Mouse (Mus musculus) CD4-positive, CD25-positive, alpha-beta regulatory T cell, adult 2 months (primary cell): ENCODE measurements around the gene Mis18a.

Source experiments
- DNase-seq: peaks from one replicate; pipeline ENCODE4 v3.0.0-alpha.2; 2012; ENCODE audit warnings: low read depth, low spot score

The Mis18a gene

DNA sequence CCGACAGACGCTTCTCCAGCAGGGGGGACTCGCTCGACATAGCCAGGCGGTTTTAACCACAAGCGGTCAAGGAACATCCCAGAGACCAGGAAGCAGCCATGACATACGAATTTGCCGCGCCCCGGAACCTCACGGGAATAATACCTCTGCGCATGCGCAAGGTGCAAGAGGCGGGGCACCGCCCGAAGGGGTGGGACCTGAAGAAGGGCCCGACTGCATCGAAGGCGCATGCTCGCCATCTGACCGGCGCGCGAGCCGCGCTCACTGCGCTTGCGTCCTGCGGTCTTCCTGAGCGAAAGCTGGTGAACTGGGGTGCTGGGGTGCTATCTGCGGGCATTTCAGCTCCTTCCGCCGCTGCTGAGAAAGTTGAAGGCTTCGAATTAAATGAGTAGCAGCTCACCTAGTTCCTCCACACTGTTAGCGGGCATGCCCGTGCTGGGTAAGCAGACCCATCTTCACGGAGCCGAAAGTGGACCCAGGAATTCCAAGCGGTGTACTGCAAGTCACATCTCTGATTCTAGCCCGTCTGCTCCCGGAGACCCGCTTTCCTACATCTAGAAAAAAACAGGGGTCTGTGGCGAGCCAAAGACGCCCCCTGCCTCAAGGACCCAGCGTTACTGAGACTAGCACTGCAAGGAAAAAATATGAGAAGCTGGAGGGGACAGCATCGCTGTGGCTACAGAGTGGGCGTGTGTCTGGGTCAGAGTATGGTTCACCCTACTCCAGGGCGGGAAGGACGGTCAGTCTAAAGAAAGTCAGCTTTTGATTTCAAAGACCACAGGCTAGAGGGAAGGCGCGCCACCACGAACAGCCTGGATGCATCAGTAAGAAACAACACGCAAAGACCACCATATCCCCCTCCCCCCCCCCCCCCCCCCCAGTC, at the start of gene Mis18a:
TSS of gene Mis18a (minus strand) at position 172 of the 883 bp plus-strand sequence.
- DNase-seq: peak; percentile 97

- DNase-seq: no peak
Observed at GRCm38 (mm10) chr16:90775946-90776520, 48.8 kb upstream of the Mis18a start.

DNA sequence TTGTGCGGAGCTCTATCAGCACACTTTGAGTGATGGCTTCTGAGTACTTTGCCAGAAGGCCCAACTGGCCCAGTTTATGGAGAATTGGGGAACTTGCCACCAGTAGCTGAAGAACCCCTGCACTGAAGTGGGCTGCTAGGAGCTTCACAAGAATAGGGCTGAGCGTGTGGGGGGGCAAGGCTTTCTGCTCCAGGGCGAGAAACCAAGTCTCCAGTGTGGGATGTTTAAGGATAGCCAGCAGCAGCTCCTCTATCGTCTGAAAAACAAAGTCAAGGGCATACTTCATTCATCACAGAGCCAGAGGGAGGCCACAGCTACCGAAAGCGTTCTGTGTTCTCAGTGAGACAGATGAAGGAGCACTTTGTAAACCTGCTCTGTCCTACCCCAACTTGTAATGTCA, 47.4 kb upstream of the Mis18a start:
- no peak for DNase-seq

GRCm38 (mm10) chr16:90774216-90774615, 47.0 kb upstream of the Mis18a start:
- DNase-seq: no peak

- DNase-seq: no peak
Observed at GRCm38 (mm10) chr16:90766919-90767454, 39.8 kb upstream of the Mis18a start.

DNA sequence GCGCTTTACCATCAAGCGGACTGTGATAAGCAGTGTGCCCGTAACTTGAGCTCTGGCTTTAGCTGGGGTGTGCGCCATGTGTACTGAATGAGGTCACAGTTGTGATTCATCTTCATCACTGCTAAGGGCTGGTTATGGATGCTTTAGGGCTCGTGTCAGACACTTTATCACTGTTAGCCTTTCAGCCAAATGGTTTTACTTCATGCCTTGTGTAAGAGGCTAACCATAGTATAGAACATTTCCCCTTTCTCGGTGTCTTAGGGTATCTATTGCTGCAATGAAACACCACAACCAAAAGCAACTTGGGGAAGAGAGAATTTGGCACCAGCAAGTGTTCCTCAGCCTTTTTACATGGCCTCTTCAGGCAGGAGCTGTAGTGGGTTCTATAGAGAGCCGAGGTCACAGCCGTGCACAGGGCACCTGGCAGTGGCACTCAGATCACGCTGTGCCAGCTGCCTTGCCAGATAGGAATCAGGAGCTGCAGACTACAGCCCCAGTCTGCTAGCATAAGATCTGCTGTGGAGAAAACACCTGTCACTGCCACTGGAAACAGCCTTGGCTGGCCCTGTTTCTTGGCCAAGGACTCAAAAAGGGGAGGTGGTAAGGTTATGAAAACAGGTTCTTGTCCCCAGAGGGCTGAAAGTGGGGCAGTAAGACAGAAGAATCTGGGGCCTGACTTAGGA, 38.1 kb upstream of the Mis18a start:
- no peak for DNase-seq

DNA sequence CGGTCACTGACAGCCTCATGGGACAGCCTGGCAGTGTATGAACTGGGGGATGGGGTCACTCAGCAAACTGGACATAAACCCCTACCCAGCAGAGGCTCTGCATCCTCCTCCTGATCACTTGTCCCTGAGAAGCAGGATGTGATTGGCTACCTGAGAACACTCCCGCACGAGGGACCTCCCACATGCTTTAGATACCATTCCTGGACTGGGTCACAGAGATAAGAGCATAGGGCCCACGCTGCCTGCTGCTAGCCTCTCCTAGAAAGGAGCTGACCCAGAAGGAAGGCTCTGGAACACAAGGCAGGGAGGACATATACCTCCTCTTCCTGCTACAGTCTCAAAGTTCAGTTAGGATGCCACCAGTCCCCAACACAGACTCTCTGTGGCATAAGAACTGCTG, 33.3 kb upstream of the Mis18a start:
- no peak for DNase-seq

DNA sequence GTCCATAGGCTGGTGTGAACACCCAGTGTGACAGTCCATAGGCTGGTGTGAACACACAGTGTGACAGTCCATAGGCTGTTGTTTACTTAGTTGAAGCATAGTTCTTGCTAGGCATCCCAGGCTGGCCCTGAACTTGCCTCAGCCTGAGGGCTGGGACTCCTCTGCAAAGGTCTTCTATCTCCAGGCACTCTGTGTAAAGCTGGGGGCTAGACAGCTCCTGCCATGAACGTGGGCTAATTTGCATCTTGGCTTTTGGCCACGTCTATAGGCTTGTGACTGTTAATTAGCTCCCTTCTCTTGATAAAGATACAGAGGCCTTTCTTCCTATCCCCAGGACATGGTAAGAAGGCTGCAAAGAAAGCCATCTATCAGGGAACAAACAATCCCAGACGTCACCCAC, 32.1 kb upstream of the Mis18a start:
- no peak for DNase-seq

- no peak for DNase-seq
Observed at GRCm38 (mm10) chr16:90753386-90753941, 26.3 kb upstream of the Mis18a start.

DNA sequence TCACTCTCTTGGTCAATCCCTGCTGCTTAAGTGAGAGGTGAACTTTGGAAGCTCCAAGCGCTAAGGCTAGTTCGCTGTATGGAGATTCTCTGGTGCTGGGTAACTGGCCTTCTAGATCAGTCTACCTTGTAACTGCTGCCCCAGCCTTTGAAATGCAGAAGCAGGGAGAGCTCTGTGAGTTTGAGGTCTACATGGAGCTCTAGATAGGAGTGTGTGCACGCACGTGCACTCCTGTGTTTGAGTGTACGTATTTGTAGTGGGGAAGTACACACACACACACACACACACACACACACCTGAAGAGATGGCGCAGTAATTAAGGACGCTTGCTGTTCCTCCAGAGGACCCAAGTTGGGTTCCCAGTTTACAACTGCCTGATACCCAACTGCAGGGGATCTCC, 21.0 kb upstream of the Mis18a start:
- no peak for DNase-seq

GRCm38 (mm10) chr16:90747143-90747542, 19.9 kb upstream of the Mis18a start:
- DNase-seq: no peak

DNA sequence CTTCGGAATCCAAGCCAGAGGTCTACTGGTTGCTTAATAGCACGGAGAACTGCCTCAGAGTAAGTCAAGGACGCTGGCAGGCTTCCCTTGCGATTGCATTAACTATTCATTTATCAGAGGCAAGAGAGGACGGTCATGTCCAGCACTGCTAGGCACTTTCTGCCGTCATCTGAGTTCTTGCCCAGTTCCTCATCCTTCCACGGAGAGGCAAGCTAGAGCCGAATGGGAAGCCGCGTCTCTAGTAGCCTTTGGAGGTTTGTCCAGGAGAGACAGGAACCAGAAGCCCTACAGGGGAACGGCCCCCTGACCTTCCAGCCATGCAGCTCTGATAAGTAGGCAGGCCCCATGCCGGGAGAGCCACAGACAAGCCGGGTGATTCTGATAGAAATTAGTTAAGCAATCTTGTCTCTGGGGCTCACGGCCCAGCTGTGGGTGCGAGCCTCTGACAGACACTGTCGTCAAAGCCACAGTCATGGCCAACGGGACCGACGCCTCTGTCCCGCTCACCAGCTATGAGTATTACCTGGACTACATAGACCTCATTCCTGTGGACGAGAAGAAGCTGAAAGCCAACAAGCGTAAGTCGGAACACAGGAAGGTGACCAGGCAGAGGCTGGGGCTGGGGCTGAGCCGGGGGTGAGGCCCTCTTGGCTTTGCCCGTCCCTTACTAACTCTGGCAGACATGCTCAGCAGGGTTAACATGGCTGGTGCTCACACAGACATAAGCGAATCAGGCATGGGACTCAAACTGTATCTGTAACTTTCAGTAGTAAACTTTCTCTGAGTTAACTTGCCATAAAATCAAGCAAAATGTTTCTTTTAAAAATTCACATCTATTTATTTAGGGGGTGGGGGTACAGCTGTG, 11.1 kb upstream of the Mis18a start, which contains the start of gene Mrap:
TSS of gene Mrap (plus strand) at position 116 of the 865 bp plus-strand sequence.
- no peak for DNase-seq

GRCm38 (mm10) chr16:90736672-90737270, 9.6 kb upstream of the Mis18a start:
- DNase-seq: no peak

DNA sequence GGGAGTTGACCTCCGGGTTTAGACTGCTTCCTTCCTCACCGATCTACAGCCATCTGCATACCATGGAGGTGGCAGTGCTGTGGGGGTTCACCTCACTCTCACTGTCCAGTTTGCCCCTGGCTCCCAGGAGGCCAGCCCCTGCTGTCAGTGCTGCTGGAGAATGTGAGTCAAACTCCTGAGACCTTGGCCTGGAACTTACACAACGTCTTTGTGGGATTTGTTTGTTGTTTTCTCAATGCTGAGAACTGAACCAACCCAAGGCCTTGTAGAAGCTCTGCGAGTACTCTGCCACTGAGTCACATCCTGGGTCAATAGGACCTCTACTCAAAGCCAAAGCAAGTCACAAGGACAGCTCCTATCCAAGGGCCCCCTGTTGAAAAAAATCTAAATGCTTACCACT, 8.4 kb upstream of the Mis18a start:
- DNase-seq: no peak

DNA sequence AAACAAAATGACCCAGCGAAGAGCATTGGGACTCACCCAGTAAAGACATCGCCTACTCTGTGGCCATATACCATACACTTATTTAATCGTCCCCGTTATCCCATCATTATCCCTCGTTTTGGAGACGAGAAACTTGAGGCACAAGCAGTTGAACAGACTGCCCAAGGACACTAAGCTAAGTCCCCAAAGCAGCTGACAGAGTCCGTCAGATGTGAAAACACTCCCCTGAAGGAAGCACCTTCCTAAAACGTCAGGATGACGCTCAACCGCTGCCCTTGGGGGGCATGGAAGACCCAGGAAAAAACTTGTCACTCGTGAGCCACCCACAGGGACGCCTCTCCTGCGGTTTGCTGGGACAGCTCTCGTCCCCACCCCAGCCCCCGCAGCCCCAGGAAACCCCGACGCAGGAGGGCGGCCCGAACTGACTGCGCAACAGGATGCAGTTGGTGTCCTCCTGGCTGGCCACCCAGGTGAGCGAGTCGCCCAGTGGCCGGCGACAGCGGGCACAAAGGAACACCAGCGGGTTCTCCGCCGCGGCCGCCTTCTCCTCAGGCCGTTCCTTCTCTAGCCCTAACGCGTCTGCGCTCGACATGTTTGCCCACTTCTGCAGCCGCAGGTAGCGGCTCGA, 490 bp downstream of the Mis18a start:
- DNase-seq: no peak

DNA sequence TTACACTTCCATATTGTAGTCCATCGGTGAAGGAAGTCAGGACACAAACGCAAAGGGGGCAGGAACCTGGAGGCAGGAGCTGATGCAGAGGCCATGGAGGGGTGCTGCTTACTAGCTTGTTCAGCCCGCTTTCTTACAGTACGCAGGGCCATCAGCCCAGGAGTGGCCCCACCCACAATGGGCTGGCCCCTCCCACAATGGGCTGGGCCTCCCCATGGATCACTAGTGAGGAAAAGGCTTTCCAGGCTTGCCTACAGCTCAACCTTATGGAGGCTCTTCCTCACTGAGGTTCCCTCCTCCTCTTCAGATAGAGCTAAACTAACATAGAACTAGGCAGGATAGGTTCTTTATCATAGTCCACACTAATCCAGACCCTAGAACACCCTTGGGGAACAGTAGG, 3.2 kb downstream of the Mis18a start:
- no peak for DNase-seq

DNA sequence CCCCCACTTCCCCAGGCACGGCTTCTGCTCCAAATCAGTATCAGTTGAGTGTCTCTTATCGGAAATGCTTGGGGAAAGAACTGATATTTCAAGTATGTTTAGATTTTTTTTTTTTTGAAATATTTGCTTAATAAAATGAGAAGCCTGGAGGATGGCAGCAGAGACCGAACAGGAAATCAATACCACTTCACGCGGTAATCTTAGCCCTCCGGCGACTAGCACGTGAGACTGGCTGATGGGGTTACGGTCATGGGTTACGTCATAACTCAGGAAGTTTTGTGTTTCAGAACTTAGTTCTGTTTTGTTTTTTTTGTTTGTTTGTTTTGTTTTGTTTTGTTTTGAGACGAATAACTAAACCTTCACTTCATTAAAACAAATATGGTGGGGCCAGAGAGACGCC, 16.9 kb downstream of the Mis18a start:
- DNase-seq: no peak

GRCm38 (mm10) chr16:90709711-90710289, 17.4 kb downstream of the Mis18a start:
- DNase-seq: no peak

DNA sequence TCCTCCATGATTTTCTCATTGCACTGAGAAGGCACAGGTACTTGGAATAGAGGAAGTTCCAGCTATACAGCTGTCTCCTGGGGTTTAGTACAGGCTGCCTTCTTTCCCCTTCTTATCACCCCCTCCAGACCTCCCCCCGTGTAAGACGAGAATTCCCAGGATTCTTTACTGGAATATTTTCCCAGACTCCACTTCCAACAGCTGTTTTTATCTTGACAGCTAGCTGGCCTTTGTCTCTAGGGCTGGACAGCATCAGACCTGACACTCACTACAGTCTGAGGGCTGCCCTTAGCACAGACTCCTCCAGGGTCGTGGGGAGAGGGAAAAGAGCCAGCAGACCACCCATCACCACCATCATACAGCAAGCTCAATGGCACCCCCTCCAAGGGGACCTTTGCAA, 20.9 kb downstream of the Mis18a start:
- DNase-seq: no peak
